Mouse (Mus musculus): ENCODE results near the gene Sostdc1. TPM values are rescaled to one million over a fixed set of nuclear protein-coding genes. Genes with fewer than 3 reads are reported as not detected.

Gene Sostdc1
- polyA plus RNA-seq, 1 experiment: 0.40 TPM

- no peak for DNase-seq (ENCODE audit: extremely low spot score in 1 of 2, low spot score in 1 of 2)
These were observed 50.1 kb downstream of the Sostdc1 start for GRCm38 (mm10) chr12:36364013-36364412.

Other genes starting within 250 kb of the Sostdc1 start
- 41.3 and 43.4 TPM in 2 replicates for gene Ankmy2, start 157.0 kb upstream of the Sostdc1 start, polyA plus RNA-seq (2012; rRNA removed)
- gene Bzw2, start 156.1 kb upstream of the Sostdc1 start, polyA plus RNA-seq (2012; rRNA removed): 35.6 and 42.4 TPM in 2 replicates
- not detected in 2 replicates for gene Lrrc72, start 60.7 kb upstream of the Sostdc1 start, polyA plus RNA-seq (2012; rRNA removed)
- 5.7 and 6.0 TPM in 2 replicates for gene Ispd, start 67.3 kb downstream of the Sostdc1 start, polyA plus RNA-seq (2012; rRNA removed)
- gene D630036H23Rik, start 68.0 kb downstream of the Sostdc1 start, polyA plus RNA-seq (2012; rRNA removed): 0.44 and 0.71 TPM in 2 replicates